Comparison of ENCODE assay signal across 8 mouse cellular contexts in the genomic region with DNA sequence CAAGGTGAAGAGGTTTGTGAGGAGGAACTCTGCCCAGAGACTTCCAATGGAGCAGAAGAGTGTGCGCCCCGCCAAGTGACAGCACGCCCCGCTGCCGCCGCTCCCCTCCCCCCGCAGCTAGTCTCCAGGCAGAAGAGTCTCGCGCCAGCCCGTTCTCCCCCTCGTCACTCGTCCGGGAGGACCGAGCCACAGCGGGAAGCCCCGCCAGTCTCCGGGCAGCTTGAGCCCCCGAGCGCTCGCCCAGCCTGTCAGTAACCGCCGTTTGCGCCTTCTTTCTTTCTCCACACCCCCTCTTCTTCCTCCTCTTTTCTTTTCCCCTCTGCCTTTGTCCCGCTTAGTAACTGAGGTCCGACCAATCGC. TPM values are rescaled to one million over a fixed set of nuclear protein-coding genes. Genes with fewer than 3 reads are reported as not detected.
DNase-seq lines count a peak whose midpoint lies in the region; ATAC-seq and TF ChIP-seq lines count a peak whose summit lies in the region.

No protein-coding gene starts in this region.

- TF ChIP-seq POLR2A in testis, adult 2 months (IDR thresholded peaks at IDR 0.05; ENCODE audit: control insufficient read depth, low read depth, low read length) = no peak

- H3K36me3 ChIP-seq in testis, adult 2 months (ENCODE audit: control insufficient read depth, insufficient read depth, low read length) = no peaks in the 10 kb centered on the region
- no peaks in the 10 kb centered on the region for H3K36me3 ChIP-seq in limb, embryonic 11.5 days (ENCODE audit: control insufficient read depth, insufficient read depth, low read length)
- H3K36me3 ChIP-seq in neural tube, embryonic 12.5 days = no peaks in the 10 kb centered on the region

- H3K4me3 ChIP-seq in testis, adult 2 months (ENCODE audit: control insufficient read depth, low read depth, low read length) = peak overlapping the region; percentile 95
- peak overlapping the region; percentile 43 for H3K4me3 ChIP-seq in limb, embryonic 11.5 days (ENCODE audit: low read depth, low read length)
- peak overlapping the region; percentile 65 for H3K4me3 ChIP-seq in neural tube, embryonic 12.5 days

- H3K4me2 ChIP-seq in limb, embryonic 11.5 days (ENCODE audit: low read depth, severe bottlenecking) = peak overlapping the region; percentile 65
- peak overlapping the region; percentile 74 for H3K4me2 ChIP-seq in neural tube, embryonic 12.5 days (replicated peaks)

- peaks cover 3% of the 10 kb centered on the region for H3K4me1 ChIP-seq in testis, adult 2 months (ENCODE audit: control insufficient read depth, insufficient read depth, low read length)
- no peaks in the 10 kb centered on the region for H3K4me1 ChIP-seq in limb, embryonic 11.5 days (ENCODE audit: control insufficient read depth, insufficient read depth, low read length)
- H3K4me1 ChIP-seq in neural tube, embryonic 12.5 days = peaks cover 7% of the 10 kb centered on the region

- WGBS in limb, embryonic 11.5 days = 1% methylated on average over 16 of the region's 26 CpGs
- under 1% methylated on average over 26 of the region's 26 CpGs for WGBS in neural tube, embryonic 12.5 days

- DNase-seq in cerebellum, postnatal 36 days = peak; percentile 85 to 87
- no peak for DNase-seq in cerebellum, adult 9-10 months
- DNase-seq in testis, postnatal 14 days (ENCODE audit: low spot score) = no peak
- DNase-seq in limb, embryonic 11.5 days (ENCODE audit: low spot score) = no peak
- no peak for DNase-seq in right cerebral cortex, adult 2 months (ENCODE audit: low spot score in 2 of 2)
- no peak for DNase-seq in layer of hippocampus, adult 9-10 months (ENCODE audit: low spot score)

- H3K27ac ChIP-seq in testis, adult 2 months (ENCODE audit: control insufficient read depth, insufficient read depth, low read depth, low read length) = peak overlapping the region; percentile 100
- peak overlapping the region; percentile 99 for H3K27ac ChIP-seq in limb, embryonic 11.5 days (replicated peaks; ENCODE audit: low read depth, low read length)
- peak overlapping the region; percentile 99 for H3K27ac ChIP-seq in neural tube, embryonic 12.5 days

- H3K9ac ChIP-seq in limb, embryonic 11.5 days (ENCODE audit: low read length) = peak overlapping the region; percentile 92
- peak overlapping the region; percentile 86 for H3K9ac ChIP-seq in neural tube, embryonic 12.5 days

- ATAC-seq in limb, embryonic 11.5 days (ENCODE audit: insufficient number of reproducible peaks, low FRiP score, low TSS enrichment, low read depth) = no peak
- no peak for ATAC-seq in neural tube, embryonic 12.5 days (ENCODE audit: low FRiP score, low read depth)

- TF ChIP-seq CTCF in testis, adult 2 months (IDR thresholded peaks at IDR 0.05; ENCODE audit: control insufficient read depth, insufficient read depth, insufficient replicate concordance, low read depth, low read length) = no peak

- H3K27me3 ChIP-seq in testis, adult 2 months (ENCODE audit: control insufficient read depth, insufficient read depth, low read length) = no peaks in the 10 kb centered on the region
- no peaks in the 10 kb centered on the region for H3K27me3 ChIP-seq in limb, embryonic 11.5 days (ENCODE audit: control insufficient read depth, insufficient read depth, low read length)
- no peaks in the 10 kb centered on the region for H3K27me3 ChIP-seq in neural tube, embryonic 12.5 days (replicated peaks)

- H3K9me3 ChIP-seq in limb, embryonic 11.5 days (ENCODE audit: control insufficient read depth, low read length) = no peaks in the 10 kb centered on the region
- H3K9me3 ChIP-seq in neural tube, embryonic 12.5 days = no peaks in the 10 kb centered on the region

RNA-seq across cellular contexts. Expression of a gene that starts 0.7 kb away (rescaled TPM):
- polyA plus RNA-seq in testis, adult 2 months (2012; rRNA removed) = 46.5 TPM in 2 replicates
- 43.5 and 46.2 TPM in 2 replicates for polyA plus RNA-seq in limb, embryonic 11.5 days (2014; fragmentation: Nextera tagmentation; extraction: Ambion mirVana)
- 84.6 and 92.7 TPM in 2 replicates for polyA plus RNA-seq in neural tube, embryonic 12.5 days (2016; fragmentation: Nextera tagmentation; extraction: Ambion mirVana)

RNA-seq across cellular contexts. Expression of a gene that starts 47.6 kb away (rescaled TPM):
- polyA plus RNA-seq in testis, adult 2 months (2012; rRNA removed) = not detected in 2 replicates
- polyA plus RNA-seq in limb, embryonic 11.5 days (2014; fragmentation: Nextera tagmentation; extraction: Ambion mirVana) = not detected in 2 replicates
- not detected in 2 replicates for polyA plus RNA-seq in neural tube, embryonic 12.5 days (2016; fragmentation: Nextera tagmentation; extraction: Ambion mirVana)

RNA-seq across cellular contexts. Expression of a gene that starts 47.6 kb away (rescaled TPM):
- 696 and 816 TPM in 2 replicates for polyA plus RNA-seq in testis, adult 2 months (2012; rRNA removed)
- not detected in 2 replicates for polyA plus RNA-seq in limb, embryonic 11.5 days (2014; fragmentation: Nextera tagmentation; extraction: Ambion mirVana)
- polyA plus RNA-seq in neural tube, embryonic 12.5 days (2016; fragmentation: Nextera tagmentation; extraction: Ambion mirVana) = not detected in 2 replicates

RNA-seq across cellular contexts. Expression of a gene that starts 53.4 kb away (rescaled TPM):
- 4.3 TPM in 2 replicates for polyA plus RNA-seq in testis, adult 2 months (2012; rRNA removed)
- polyA plus RNA-seq in limb, embryonic 11.5 days (2014; fragmentation: Nextera tagmentation; extraction: Ambion mirVana) = 0.17 TPM in 1 of 2 replicates, not detected in the other
- polyA plus RNA-seq in neural tube, embryonic 12.5 days (2016; fragmentation: Nextera tagmentation; extraction: Ambion mirVana) = 0.09 TPM in 1 of 2 replicates, not detected in the other

Comparison
In these comparisons a context has a peak if more than half of its experiments do, and no peak if none do; other contexts are left out.
1. DNase-seq: peak in cerebellum, postnatal 36 days (2 of 2); none in cerebellum, adult 9-10 months (single experiment), testis, postnatal 14 days (single experiment), limb, embryonic 11.5 days (single experiment), right cerebral cortex, adult 2 months (0 of 2) and layer of hippocampus, adult 9-10 months (single experiment).
2. H3K4me3 ChIP-seq: peak in every context shown above with its lines; median percentile 95 in testis, adult 2 months; 65 in neural tube, embryonic 12.5 days; 43 in limb, embryonic 11.5 days.
3. RNA of a gene that starts 47.6 kb away (polyA plus RNA-seq): 696 to 816 TPM in testis, adult 2 months; not detected in limb, embryonic 11.5 days and not detected in neural tube, embryonic 12.5 days; every median in the first group is over 100 times any median in the second.
4. Peak in every context shown above with its lines, with median percentiles within 50 percentile points of each other: H3K27ac ChIP-seq.